Mouse (Mus musculus) limb, embryonic 15.5 days (tissue): ENCODE measurements at regions not wholly inside any gene's neighbourhood (a gene's known extent, or its start where the extent isn't known, plus 50 kb on each side); places are given as distances from the start of the nearest gene placed in this dataset.
A peak's percentile ranks its signal among the peaks of the same experiment; 100 is the strongest.

Experiments used
- ATAC-seq: fragments of 200-750 bp; cut with Nextera tagmentation; 2 replicates; pipeline ENCODE4 v1.8.0; 2017; ENCODE audit warnings: low read depth, moderate TSS enrichment; ENCODE audit not compliant: insufficient number of reproducible peaks, low FRiP score, low TSS enrichment
- H3K27ac ChIP-seq: fragments of 300-500 bp; sonication (generic); 2 replicates; pipeline ENCODE4 v1.5.1; 2015; ENCODE audit warnings: moderate library complexity, mild to moderate bottlenecking, inconsistent platforms
- H3K27me3 ChIP-seq: fragments of 300-500 bp; sonication (generic); 2 replicates; pipeline ENCODE4 v1.6.1; 2015; ENCODE audit warnings: inconsistent platforms
- H3K36me3 ChIP-seq: fragments of 300-500 bp; sonication (generic); 2 replicates; pipeline ENCODE4 v1.6.1; 2015; ENCODE audit warnings: inconsistent platforms
- H3K4me1 ChIP-seq: fragments of 300-500 bp; sonication (generic); 2 replicates; pipeline ENCODE4 v1.6.1; 2015; ENCODE audit warnings: inconsistent platforms
- H3K4me2 ChIP-seq: fragments of 300-500 bp; sonication (generic); 2 replicates; pipeline ENCODE4 v1.6.1; 2015; ENCODE audit warnings: mild to moderate bottlenecking, inconsistent platforms
- H3K4me3 ChIP-seq: fragments of 300-500 bp; sonication (generic); 2 replicates; pipeline ENCODE4 v1.5.1; 2015; ENCODE audit warnings: mild to moderate bottlenecking, inconsistent platforms
- H3K9ac ChIP-seq: fragments of 300-500 bp; sonication (generic); 2 replicates; pipeline ENCODE4 v1.6.1; 2015; ENCODE audit warnings: inconsistent platforms
- H3K9me3 ChIP-seq: fragments of 300-500 bp; sonication (generic); 2 replicates; pipeline ENCODE4 v1.6.1; 2016; ENCODE audit warnings: inconsistent platforms
- WGBS: fragments of 180-500 bp; shearing (Covaris S2); methylation state at CpG from one replicate; pipeline ENCODE4 v1.1.7; 2015; 5-methylcytosine and 5-hydroxymethylcytosine counted together

DNA sequence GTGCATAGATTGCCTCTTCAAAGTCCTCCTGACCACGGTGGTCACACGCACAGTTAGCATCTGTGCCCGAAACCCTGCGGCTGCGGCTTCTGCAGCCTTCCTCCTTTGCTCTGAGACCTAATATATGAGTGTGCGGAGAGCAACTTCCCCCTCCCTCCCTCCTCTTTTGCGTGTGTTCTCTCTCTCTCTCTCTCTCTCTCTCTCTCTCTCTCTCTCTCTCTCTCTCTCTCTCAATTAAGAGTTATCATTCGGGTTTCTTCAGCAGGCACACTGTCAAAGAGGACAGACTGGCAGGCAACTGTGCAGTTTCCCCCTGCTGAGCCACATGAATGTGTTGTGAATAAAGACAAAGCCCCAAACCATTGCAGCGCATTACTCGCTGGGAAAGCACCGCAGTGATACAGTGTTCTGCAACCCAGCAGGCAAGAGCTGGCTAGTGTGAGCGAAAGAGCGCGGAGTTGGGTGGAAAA lies 900.8 kb downstream of the Mat2b start:
- Histone ChIP-seq H3K4me1 (0 out of 2 replicates have a peak, but pooled peaks cover 2% of the 10 kb centered on the region), H3K36me3 (no peaks in the 10 kb centered on the region), H3K27me3 (no peaks in the 10 kb centered on the region), H3K9ac (no peak overlapping the region), H3K9me3 (no peaks in the 10 kb centered on the region), H3K4me2 (peak overlapping the region; percentile 44), H3K4me3 (peak overlapping the region; percentile 25), H3K27ac (no peak overlapping the region)
- ATAC-seq = no peak
- WGBS = 2% methylated on average over 14 of the region's 14 CpGs

GRCm38 (mm10) chr11:39792112-39792511 lies 902.9 kb downstream of the Mat2b start:
- WGBS = 80% methylated on average over 2 of the region's 2 CpGs
- Histone ChIP-seq H3K36me3 (no peaks in the 10 kb centered on the region), H3K27me3 (no peaks in the 10 kb centered on the region), H3K9ac (no peak overlapping the region), H3K4me3 (no peak overlapping the region), H3K4me1 (0 out of 2 replicates have a peak, but pooled peaks cover 2% of the 10 kb centered on the region), H3K4me2 (no peak overlapping the region), H3K9me3 (no peaks in the 10 kb centered on the region), H3K27ac (no peak overlapping the region)
- no peak for ATAC-seq
